Mouse (Mus musculus) heart, adult 2 months (tissue): ENCODE data around the gene Parp6. TPM values are rescaled to one million over a fixed set of nuclear protein-coding genes. Genes with fewer than 3 reads are reported as not detected.

Experiments
- DNase-seq, 2 experiments: peaks; one replicate each; pipeline ENCODE4 v3.0.0; 2021
- H3K27ac ChIP-seq: fragments of 200-600 bp; 2 replicates; pipeline ENCODE4 v1.8.1; 2022
- H3K27me3 ChIP-seq: fragments of 200-500 bp; 2 replicates; pipeline ENCODE4 v1.6.1; 2012; ENCODE audit warnings: mild to moderate bottlenecking, low read length, inconsistent platforms, mixed read lengths; ENCODE audit not compliant: control insufficient read depth, insufficient read depth
- H3K36me3 ChIP-seq: fragments of 200-500 bp; 2 replicates; pipeline ENCODE4 v1.6.1; 2012; ENCODE audit warnings: low read length, inconsistent platforms; ENCODE audit not compliant: control insufficient read depth, insufficient read depth
- H3K4me1 ChIP-seq: fragments of 200-500 bp; 2 replicates; pipeline ENCODE4 v1.6.1; 2011; ENCODE audit warnings: low read length; ENCODE audit not compliant: control insufficient read depth, insufficient read depth
- H3K4me3 ChIP-seq: fragments of 200-600 bp; 2 replicates; pipeline ENCODE4 v1.8.1; 2022
- H3K79me2 ChIP-seq: fragments of 200-500 bp; replicated peaks from 2 replicates; pipeline ENCODE4 v1.6.1; 2012; ENCODE audit warnings: mild to moderate bottlenecking, inconsistent platforms, low read length, moderate library complexity, mixed read lengths; ENCODE audit not compliant: control insufficient read depth, insufficient read depth
- H3K9ac ChIP-seq: fragments of 200-500 bp; 2 replicates; pipeline ENCODE4 v1.6.1; 2012; ENCODE audit warnings: low read depth, mild to moderate bottlenecking, control low read depth, inconsistent platforms, low read length, mixed read lengths
- CTCF ChIP-seq: fragments of 200-600 bp; IDR thresholded peaks from 2 replicates; pipeline ENCODE4 v1.8.1; 2022; ENCODE audit warnings: antibody characterized with exemption, mild to moderate bottlenecking, moderate library complexity
- EP300 ChIP-seq: fragments of 200-500 bp; IDR thresholded peaks from 2 replicates; pipeline ENCODE4 v1.6.1; 2011; ENCODE audit warnings: low read depth, low read length, control low read depth; ENCODE audit not compliant: insufficient read depth
- POLR2A ChIP-seq: fragments of 200-500 bp; IDR thresholded peaks from 2 replicates; pipeline ENCODE4 v1.6.1; 2011; ENCODE audit warnings: mild to moderate bottlenecking, low read depth, low read length, control low read depth; ENCODE audit not compliant: insufficient read depth
- WGBS: fragments of 180-500 bp; shearing (Covaris S2); methylation state at CpG from one replicate; pipeline ENCODE4 v1.1.7; 2018; 5-methylcytosine and 5-hydroxymethylcytosine counted together
- intact Hi-C: fragments of 180-260 bp; cut with DNase I; formaldehyde crosslinking; loops from one replicate; pipeline ENCODE4 v1.15.1; 2025
- polyA plus RNA-seq: library from polyadenylated mRNA; depleted of rRNA; stranded (reverse); fragments of >200 nt; gene quantifications from 2 replicates; pipeline ENCODE4 v1.2.3, GENCODE M21; 2012
- total RNA-seq, 2 experiments: library from RNA; stranded (reverse); gene quantifications; 2 replicates each; pipeline ENCODE4 v1.2.3; 2021

Parp6 gene
- total and polyA plus RNA-seq, 3 experiments = 16.4 to 24.2 (median 16.5) TPM

GRCm38 (mm10) chr9:59610950-59611349 lies 6.1 kb upstream of the Parp6 start:
- Histone ChIP-seq H3K4me3 (no peak overlapping the region), H3K36me3 (no peaks in the 10 kb centered on the region), H3K4me1 (no peaks in the 10 kb centered on the region; the same call in 1 of the 2 replicates), H3K27me3 (no peaks in the 10 kb centered on the region), H3K9ac (no peak overlapping the region), H3K27ac (no peak overlapping the region), H3K79me2 (no peaks in the 10 kb centered on the region)
- intact Hi-C loops = no loop called here
- DNase-seq = no peak
- 89% methylated on average over 2 of the region's 2 CpGs for WGBS
- no peak for TF ChIP-seq POLR2A
- no peak for TF ChIP-seq CTCF
- no peak for TF ChIP-seq EP300

DNA sequence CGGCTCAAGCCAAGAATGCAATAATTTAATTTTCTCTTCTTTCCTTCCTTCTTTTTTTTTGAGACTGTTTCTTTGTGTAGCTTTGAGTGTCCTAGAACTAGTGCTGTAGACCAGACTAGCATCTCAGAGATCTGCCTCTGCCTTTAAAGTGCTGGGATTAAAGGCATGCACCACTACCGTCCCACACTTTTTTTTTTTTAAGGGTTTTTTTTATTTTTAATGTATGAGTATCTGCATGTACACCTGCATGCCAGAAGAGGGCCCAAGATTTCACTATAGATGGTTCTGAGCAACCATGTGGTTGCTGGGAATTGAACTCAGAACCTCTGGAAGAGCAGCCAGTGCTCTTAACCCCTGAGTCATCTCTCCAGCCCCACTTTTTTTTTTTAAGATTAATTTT lies 1.3 kb upstream of the Parp6 start:
- Histone ChIP-seq H3K4me1 (no peaks in the 10 kb centered on the region; the same call in 1 of the 2 replicates), H3K27me3 (no peaks in the 10 kb centered on the region), H3K4me3 (no peak overlapping the region), H3K27ac (no peak overlapping the region), H3K79me2 (0 out of 2 replicates have a peak, but pooled peaks cover 1% of the 10 kb centered on the region), H3K9ac (no peak overlapping the region), H3K36me3 (peaks cover 4% of the 10 kb centered on the region; the same call in 1 of the 2 replicates)
- no peak for DNase-seq
- TF ChIP-seq CTCF (no peak), EP300 (no peak), POLR2A (no peak)
- intact Hi-C loops = loop anchor here (2.0 kb wide), 1 partner anchor 41 kb away; the partner anchor contains the start of gene Pkm
- WGBS = 79% methylated on average over 2 of the region's 2 CpGs

DNA sequence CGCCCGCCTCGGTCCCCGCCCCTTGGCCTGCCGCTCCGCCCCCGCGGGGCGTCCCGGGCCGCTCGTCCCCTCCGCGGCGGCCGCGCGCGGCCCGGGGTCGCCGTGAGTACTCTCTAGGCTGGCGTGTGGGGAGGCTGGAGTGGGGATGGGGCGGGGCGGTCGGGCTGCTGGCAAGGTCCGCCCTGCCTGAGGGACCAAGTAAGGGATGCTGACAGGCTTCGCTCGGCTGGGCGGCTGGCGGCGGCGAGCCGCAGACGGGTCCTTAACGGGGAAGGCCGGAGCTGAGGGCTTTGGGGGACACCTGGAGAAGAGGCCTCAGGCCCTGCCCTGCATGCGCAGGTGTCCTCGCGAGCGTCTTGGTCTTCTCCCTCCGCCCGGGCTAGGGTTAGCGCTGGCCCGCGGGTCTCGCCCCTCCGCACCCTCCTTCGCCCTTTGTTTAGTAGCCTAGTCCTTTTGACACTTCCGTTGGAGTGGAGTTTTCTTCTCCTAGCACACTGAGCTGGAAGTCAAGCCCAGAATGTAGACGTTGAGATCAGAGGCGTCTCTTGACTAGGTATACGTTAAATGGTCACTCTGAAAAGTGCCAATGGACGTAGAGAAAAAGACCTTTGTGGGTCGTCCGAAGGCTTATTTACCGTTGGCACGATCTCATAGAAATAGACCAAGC lies 356 bp downstream of the Parp6 start:
- Histone ChIP-seq H3K27ac (peak overlapping the region; percentile 91), H3K9ac (peak overlapping the region; percentile 83), H3K4me1 (no peaks in the 10 kb centered on the region), H3K4me3 (peak overlapping the region; percentile 74), H3K79me2 (0 out of 2 replicates have a peak, but pooled peaks cover 1% of the 10 kb centered on the region), H3K27me3 (no peaks in the 10 kb centered on the region), H3K36me3 (peaks cover 4% of the 10 kb centered on the region; the same call in 1 of the 2 replicates)
- 1% methylated on average over 58 of the region's 58 CpGs for WGBS
- no peak for DNase-seq
- TF ChIP-seq POLR2A (no peak), CTCF (no peak), EP300 (no peak)
- intact Hi-C loops = loop anchor here (1.0 to 2.0 kb wide), 2 partner anchors 39 to 134 kb away; partner anchors contain the start of gene Pkm

GRCm38 (mm10) chr9:59638372-59638771 lies 21.3 kb downstream of the Parp6 start:
- intact Hi-C loops = no loop called here
- no peaks in the 10 kb centered on the region for H3K27me3 ChIP-seq
- H3K27ac ChIP-seq = no peak overlapping the region
- H3K4me3 ChIP-seq = no peak overlapping the region
- 71% methylated on average over 1 of the region's 1 CpGs for WGBS
- H3K79me2 ChIP-seq = no peaks in the 10 kb centered on the region
- H3K9ac ChIP-seq = no peak overlapping the region
- DNase-seq = no peak
- TF ChIP-seq EP300 (no peak), CTCF (no peak), POLR2A (no peak)
- no peaks in the 10 kb centered on the region for H3K4me1 ChIP-seq
- H3K36me3 ChIP-seq = peaks cover 2% of the 10 kb centered on the region; the same call in 1 of the 2 replicates

- Histone ChIP-seq H3K4me1 (no peaks in the 10 kb centered on the region), H3K27ac (no peak overlapping the region), H3K4me3 (no peak overlapping the region), H3K9ac (no peak overlapping the region), H3K79me2 (no peaks in the 10 kb centered on the region), H3K36me3 (0 out of 2 replicates have a peak, but pooled peaks cover 2% of the 10 kb centered on the region), H3K27me3 (no peaks in the 10 kb centered on the region)
- intact Hi-C loops = no loop called here
- no peak for TF ChIP-seq CTCF
- no peak for TF ChIP-seq EP300
- no peak for TF ChIP-seq POLR2A
- no peak for DNase-seq
- 91% methylated on average over 4 of the region's 4 CpGs for WGBS
These were observed 22.9 kb downstream of the Parp6 start for GRCm38 (mm10) chr9:59639936-59640335.

GRCm38 (mm10) chr9:59641320-59641719 lies 24.2 kb downstream of the Parp6 start:
- H3K36me3 ChIP-seq = no peaks in the 10 kb centered on the region
- H3K4me1 ChIP-seq = no peaks in the 10 kb centered on the region
- no peak for DNase-seq
- no peak for TF ChIP-seq EP300
- TF ChIP-seq CTCF = no peak
- no peak overlapping the region for H3K27ac ChIP-seq
- intact Hi-C loops = no loop called here
- H3K4me3 ChIP-seq = no peak overlapping the region
- WGBS = 87% methylated on average over 2 of the region's 2 CpGs
- H3K9ac ChIP-seq = no peak overlapping the region
- no peaks in the 10 kb centered on the region for H3K27me3 ChIP-seq
- no peaks in the 10 kb centered on the region for H3K79me2 ChIP-seq
